Mouse (Mus musculus) forebrain, embryonic 15.5 days (tissue): ENCODE results near the gene Tmem184a. TPM values are rescaled to one million over a fixed set of nuclear protein-coding genes. Genes with fewer than 3 reads are reported as not detected.

ENCODE experiments used
- ATAC-seq: fragments of 200-750 bp; cut with Nextera tagmentation; replicated peaks from 2 replicates; pipeline ENCODE4 v1.8.0; 2017; ENCODE audit warnings: mild to moderate bottlenecking, moderate TSS enrichment, moderate library complexity
- H3K27ac ChIP-seq: fragments of 300-500 bp; sonication (generic); replicated peaks from 2 replicates; pipeline ENCODE4 v1.5.1; 2015; ENCODE audit warnings: mild to moderate bottlenecking, inconsistent platforms
- H3K27me3 ChIP-seq: fragments of 300-500 bp; sonication (generic); 2 replicates; pipeline ENCODE4 v1.6.1; 2015; ENCODE audit warnings: inconsistent platforms
- H3K36me3 ChIP-seq: fragments of 300-500 bp; sonication (generic); 2 replicates; pipeline ENCODE4 v1.6.1; 2015; ENCODE audit warnings: mild to moderate bottlenecking, inconsistent platforms
- H3K4me1 ChIP-seq: fragments of 300-500 bp; sonication (generic); 2 replicates; pipeline ENCODE4 v1.6.1; 2015; ENCODE audit warnings: inconsistent platforms
- H3K4me2 ChIP-seq: fragments of 300-500 bp; sonication (generic); replicated peaks from 2 replicates; pipeline ENCODE4 v1.6.1; 2015; ENCODE audit warnings: mild to moderate bottlenecking, inconsistent platforms
- H3K4me3 ChIP-seq: fragments of 300-500 bp; sonication (generic); 2 replicates; pipeline ENCODE4 v1.5.1; 2015; ENCODE audit warnings: mild to moderate bottlenecking, inconsistent platforms
- H3K9ac ChIP-seq: fragments of 300-500 bp; sonication (generic); replicated peaks from 2 replicates; pipeline ENCODE4 v1.6.1; 2015; ENCODE audit warnings: mild to moderate bottlenecking, inconsistent platforms
- H3K9me3 ChIP-seq: fragments of 300-500 bp; sonication (generic); 2 replicates; pipeline ENCODE4 v1.6.1; 2016; ENCODE audit warnings: inconsistent platforms
- WGBS: fragments of 180-500 bp; shearing (Covaris S2); methylation state at CpG from one replicate; pipeline ENCODE4 v1.1.7; 2015; ENCODE audit warnings: mixed read lengths; 5-methylcytosine and 5-hydroxymethylcytosine counted together
- polyA plus RNA-seq: library from polyadenylated mRNA; unstranded; fragments of >200 nt; fragmentation: Nextera tagmentation; extraction: Ambion mirVana; gene quantifications from 2 replicates; pipeline ENCODE4 v1.2.1, GENCODE M21; 2015

Tmem184a gene
- polyA plus RNA-seq, 1 experiment from 2014 or later: 0.06 TPM

DNA sequence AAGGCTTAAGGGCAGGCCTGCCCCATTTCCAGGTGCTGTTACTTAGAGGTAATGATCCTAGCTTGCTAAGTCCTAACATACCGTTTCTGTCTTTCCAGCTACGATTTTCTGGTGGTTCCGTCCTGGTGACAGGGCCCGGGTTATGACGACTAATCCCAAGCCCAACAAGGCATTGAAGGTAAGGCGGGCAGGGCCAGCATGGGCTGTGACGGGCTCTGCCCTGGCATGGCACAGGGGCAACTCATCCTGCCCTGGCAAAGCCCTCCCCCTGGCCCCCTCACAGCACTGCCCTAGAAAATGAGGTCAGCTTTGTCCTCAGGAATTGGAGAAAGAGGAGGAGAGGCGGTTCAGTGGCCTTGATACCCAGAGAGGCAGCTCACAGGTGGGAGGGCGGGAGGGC lies 20.7 kb downstream of the Tmem184a start:
- H3K27ac ChIP-seq: peak overlapping the region; percentile 91
- no peaks in the 10 kb centered on the region for H3K9me3 ChIP-seq
- no peak for ATAC-seq
- peaks cover 48% of the 10 kb centered on the region for H3K4me1 ChIP-seq
- 0 out of 2 replicates have a peak overlapping the region, but pooled peaks have one; percentile 11 for H3K9ac ChIP-seq
- no peak overlapping the region for H3K4me3 ChIP-seq
- peak overlapping the region; percentile 54; the same call in 1 of the 2 replicates for H3K4me2 ChIP-seq
- WGBS: 86% methylated on average over 9 of the region's 9 CpGs
- no peaks in the 10 kb centered on the region for H3K27me3 ChIP-seq
- peaks cover 13% of the 10 kb centered on the region for H3K36me3 ChIP-seq

DNA sequence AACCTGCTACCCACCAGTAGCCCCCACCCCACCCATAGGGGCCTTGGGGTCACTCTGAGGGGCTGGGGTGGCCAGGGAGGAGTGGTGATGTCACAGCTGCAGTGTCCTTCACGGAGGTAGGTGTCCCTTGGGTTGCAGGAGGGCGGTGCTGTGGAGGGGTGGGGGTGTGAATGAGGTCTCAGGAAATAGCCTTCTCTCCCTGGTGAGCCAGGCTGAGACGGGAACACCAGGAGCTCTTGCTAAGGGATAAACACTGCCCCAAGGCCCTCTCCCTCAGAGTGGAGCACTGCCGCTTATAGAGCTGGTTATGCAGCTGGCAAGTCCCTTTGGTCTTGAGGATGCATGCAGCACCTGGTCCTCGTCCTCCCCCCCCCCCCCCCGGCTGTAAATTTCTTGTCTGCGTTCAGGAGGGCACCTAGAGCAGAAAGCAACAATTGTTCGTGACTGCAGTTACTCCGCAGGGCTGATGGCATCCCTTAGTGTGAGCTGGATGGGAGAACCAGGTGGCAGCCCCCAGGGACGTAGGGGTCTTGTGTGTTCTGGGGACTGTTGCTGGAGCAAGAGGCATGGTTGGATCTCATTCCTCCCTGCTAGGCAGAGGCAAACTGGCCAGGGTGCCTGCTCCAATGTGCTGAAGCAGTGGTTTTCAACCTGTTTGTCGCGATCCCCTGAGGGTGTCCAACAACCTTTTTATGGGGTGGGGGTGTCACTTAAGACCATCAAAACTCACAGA lies 21.4 kb downstream of the Tmem184a start:
- peaks cover 42% of the 10 kb centered on the region for H3K4me1 ChIP-seq

DNA sequence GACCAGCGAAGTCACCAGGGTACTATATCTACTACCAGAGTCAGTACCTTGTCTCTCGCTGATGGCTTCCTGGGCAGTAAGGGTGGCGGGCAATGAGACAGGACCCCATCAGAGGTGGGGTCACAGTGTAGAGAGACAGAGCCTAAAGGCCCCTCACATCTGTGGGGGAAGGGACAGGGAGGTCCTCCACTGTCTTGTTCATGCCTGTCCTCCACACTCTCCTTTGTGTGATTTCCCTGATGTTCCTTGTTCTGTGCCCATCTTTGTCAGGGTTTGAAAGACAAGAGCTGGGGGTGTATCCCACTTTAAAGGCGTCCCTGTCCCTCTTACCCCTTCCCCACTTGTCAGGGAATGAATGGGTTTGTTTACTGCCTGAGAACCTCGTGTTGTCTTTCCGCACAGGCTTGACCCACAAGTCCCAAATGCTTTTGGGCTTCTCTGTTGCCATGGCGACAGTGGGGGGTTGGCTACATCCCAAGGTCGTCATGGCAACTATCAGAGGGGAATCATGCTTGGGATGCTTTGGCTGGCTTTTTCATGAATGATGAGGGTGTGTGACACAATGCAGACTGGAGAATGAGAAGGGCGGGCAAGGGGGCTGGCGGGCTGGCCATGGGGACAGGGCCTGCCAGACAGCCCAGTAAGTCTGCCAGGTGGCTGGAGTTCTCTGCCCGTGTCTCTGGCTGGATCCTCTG lies 22.1 kb downstream of the Tmem184a start:
- Histone ChIP-seq H3K4me1 (peaks cover 49% of the 10 kb centered on the region), H3K27ac (peak overlapping the region; percentile 91), H3K9me3 (no peaks in the 10 kb centered on the region), H3K4me2 (peak overlapping the region; percentile 54), H3K27me3 (no peaks in the 10 kb centered on the region), H3K9ac (peak overlapping the region; percentile 42), H3K4me3 (peak overlapping the region; percentile 34), H3K36me3 (peaks cover 13% of the 10 kb centered on the region)
- WGBS: 14% methylated on average over 11 of the region's 11 CpGs
- peak; percentile 89 for ATAC-seq

More for the DNA sequence above, 21.4 kb downstream of the Tmem184a start:
- H3K9ac ChIP-seq: peak overlapping the region; percentile 42
- ATAC-seq: peak; percentile 49
- peak overlapping the region; percentile 54 for H3K4me2 ChIP-seq
- 35% methylated on average over 12 of the region's 12 CpGs for WGBS
- H3K27me3 ChIP-seq: no peaks in the 10 kb centered on the region
- peak overlapping the region; percentile 34 for H3K4me3 ChIP-seq
- H3K27ac ChIP-seq: peak overlapping the region; percentile 91
- peaks cover 13% of the 10 kb centered on the region for H3K36me3 ChIP-seq
- no peaks in the 10 kb centered on the region for H3K9me3 ChIP-seq

DNA sequence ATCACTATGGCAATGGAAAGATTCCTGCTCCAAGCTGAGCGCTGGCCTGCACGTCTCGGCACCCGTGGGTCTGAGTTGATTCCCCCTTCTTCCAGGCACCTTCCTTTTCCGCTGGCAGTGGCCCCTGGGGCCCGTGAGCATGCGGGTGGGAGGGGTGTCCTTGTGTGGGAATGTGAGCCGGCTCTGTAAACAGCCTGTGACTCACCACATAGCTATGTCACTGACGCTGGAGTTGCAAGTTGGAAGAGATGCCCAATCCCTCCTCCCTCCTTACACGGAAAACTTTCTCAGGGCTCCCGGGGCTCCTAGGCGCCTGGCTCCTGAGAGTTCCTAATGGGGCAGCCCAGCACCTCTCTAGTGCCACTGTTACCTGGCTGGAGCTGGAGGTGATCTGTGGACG lies 22.8 kb downstream of the Tmem184a start:
- Histone ChIP-seq H3K4me1 (peaks cover 56% of the 10 kb centered on the region), H3K36me3 (peaks cover 13% of the 10 kb centered on the region), H3K9ac (no peak overlapping the region), H3K27ac (peak overlapping the region; percentile 91), H3K4me2 (peak overlapping the region; percentile 54), H3K9me3 (no peaks in the 10 kb centered on the region), H3K27me3 (no peaks in the 10 kb centered on the region), H3K4me3 (no peak overlapping the region)
- ATAC-seq: peak; percentile 15
- 14% methylated on average over 13 of the region's 13 CpGs for WGBS

DNA sequence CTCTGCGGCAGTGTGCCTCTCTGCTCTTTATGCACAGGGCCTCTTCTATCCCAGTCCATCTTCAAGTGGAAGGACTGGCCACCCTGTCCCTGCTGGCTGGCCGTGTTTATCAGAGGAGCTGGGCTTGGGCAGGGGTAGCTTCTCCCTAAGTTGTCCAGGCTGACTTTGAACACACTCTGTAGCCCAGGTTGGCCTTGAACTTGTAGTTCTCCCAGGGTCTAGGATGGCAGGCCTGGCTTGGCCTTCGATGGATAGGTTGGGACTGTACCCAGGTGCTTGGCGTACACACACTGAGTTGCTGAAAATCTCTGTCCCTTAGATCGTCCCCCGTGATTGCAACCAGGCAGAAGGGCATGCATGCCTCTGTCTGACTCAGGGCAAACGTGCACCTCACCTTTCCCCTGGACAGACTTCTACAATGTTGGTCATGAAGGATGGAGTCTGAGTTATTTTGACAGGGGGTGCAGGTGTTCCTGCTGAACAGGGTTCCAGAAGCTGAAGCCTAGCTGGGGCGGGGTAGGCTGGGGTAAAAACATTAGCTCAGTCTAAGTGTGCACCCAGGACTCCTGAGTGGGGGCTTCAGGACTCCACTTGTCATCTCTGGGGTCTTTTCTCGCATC lies 23.6 kb downstream of the Tmem184a start:
- 70% methylated on average over 9 of the region's 9 CpGs for WGBS
- Histone ChIP-seq H3K36me3 (peaks cover 11% of the 10 kb centered on the region), H3K9ac (no peak overlapping the region), H3K4me2 (no peak overlapping the region), H3K4me3 (no peak overlapping the region), H3K4me1 (peaks cover 60% of the 10 kb centered on the region), H3K9me3 (no peaks in the 10 kb centered on the region), H3K27ac (peak overlapping the region; percentile 91; the same call in 1 of the 2 replicates), H3K27me3 (no peaks in the 10 kb centered on the region)
- no peak for ATAC-seq

DNA sequence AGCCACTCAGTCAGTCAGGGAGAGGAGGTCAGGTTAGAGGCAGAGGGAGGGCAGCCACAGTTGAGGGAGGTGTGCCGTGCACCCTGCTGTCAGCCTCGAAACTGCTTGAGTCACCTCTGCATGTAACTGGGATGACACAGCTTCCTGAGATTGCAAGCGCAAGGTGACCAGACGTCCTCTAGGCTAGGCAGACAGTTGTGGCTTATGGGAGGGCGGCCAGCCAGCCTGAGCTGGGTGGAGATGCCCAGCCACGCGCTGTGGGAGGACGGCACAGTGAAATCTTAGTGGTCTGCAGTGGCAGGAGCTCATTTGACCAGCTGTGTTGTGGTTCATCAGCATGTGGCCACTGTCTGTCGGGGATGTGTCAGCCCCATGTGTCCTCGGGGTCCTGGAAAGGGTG lies 24.8 kb downstream of the Tmem184a start:
- H3K9me3 ChIP-seq: no peaks in the 10 kb centered on the region
- no peak overlapping the region for H3K4me2 ChIP-seq
- no peaks in the 10 kb centered on the region for H3K27me3 ChIP-seq
- H3K36me3 ChIP-seq: peaks cover under 1% of the 10 kb centered on the region; the same call in 1 of the 2 replicates
- 81% methylated on average over 10 of the region's 10 CpGs for WGBS
- H3K27ac ChIP-seq: no peak overlapping the region
- ATAC-seq: no peak
- no peak overlapping the region for H3K9ac ChIP-seq
- peaks cover 63% of the 10 kb centered on the region for H3K4me1 ChIP-seq
- no peak overlapping the region for H3K4me3 ChIP-seq

DNA sequence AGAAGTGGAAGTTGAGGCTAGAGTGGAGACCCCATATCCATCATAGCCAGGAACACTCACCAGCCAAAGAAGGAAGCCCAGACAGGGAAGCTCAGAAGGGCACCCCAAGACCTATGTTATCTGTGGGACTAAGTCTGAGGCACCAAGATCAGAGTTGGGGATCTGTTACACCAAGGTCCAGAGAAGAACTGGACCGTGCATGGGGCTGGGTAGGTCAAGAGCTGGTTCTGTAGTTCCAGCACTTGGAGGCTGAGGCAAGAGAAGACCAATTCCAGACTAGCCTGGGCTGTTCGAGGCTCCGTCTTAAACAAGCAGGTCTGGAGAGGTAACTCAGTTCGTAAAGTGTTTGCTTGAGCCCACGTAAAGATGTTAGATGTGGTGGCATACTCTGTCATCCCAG lies 25.6 kb downstream of the Tmem184a start:
- Histone ChIP-seq H3K36me3 (no peaks in the 10 kb centered on the region), H3K4me2 (no peak overlapping the region), H3K9me3 (no peaks in the 10 kb centered on the region), H3K9ac (no peak overlapping the region), H3K27me3 (no peaks in the 10 kb centered on the region), H3K27ac (no peak overlapping the region), H3K4me1 (peaks cover 59% of the 10 kb centered on the region), H3K4me3 (no peak overlapping the region)
- WGBS: 89% methylated on average over 5 of the region's 5 CpGs
- no peak for ATAC-seq

DNA sequence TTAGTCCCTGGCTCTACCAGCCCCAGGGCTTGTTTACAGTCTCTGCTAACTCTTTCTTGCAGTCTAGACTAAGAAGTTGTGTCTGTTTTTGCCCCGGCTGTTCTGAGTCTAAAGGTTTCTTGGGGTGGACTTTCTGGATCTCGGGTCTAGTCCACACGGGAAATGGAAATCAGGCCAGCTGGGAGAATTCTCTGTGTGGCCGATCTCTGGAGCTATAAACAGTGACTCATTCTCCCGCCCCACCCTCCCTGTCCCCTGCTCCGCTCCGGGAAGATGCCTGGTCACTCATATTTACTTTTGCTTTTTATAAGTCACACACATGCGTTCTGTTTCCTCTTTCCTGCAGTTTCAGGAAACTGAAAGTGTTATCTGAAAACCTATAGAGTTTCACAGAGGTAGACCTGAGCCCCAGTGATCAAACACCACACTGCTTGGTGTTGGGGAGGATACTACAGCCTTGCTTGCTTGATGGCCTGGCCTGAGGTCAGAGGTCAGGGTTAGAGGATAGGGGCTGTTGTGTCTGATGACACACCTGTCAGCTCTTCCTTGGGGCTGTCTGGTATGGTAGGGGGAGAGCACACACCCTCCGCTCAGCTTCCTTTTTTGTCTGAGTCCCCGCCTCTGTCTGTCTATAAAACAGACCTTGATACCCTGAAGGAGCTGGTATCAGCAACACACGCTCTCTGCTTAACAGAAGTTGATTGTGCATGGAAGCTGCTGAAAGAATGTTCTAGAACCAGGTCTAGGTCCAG lies 26.2 kb downstream of the Tmem184a start:
- no peaks in the 10 kb centered on the region for H3K36me3 ChIP-seq
- no peak overlapping the region for H3K9ac ChIP-seq

DNA sequence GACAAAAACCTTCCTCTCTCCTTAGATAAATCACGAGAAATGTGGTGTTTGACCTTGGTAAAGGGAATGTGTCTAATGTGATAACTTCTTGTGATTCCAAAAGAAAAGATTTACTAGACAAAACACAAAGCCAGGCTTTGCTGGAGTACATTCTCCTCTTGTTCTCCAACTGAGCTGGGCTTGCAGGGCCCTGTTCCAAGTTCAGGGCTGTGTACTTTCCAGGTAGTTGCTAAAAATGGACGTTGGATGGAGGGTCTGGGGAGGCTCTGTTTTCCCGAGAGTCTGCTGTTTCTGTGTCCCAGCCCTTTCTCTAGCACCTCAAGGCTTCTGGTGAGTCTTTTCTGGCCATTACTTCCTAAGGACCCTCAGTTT lies 26.8 kb downstream of the Tmem184a start:
- H3K9me3 ChIP-seq: no peaks in the 10 kb centered on the region
- no peaks in the 10 kb centered on the region for H3K36me3 ChIP-seq
- no peak overlapping the region for H3K27ac ChIP-seq
- H3K9ac ChIP-seq: no peak overlapping the region
- no peak for ATAC-seq
- no peak overlapping the region for H3K4me3 ChIP-seq
- H3K4me2 ChIP-seq: no peak overlapping the region
- 65% methylated on average over 3 of the region's 3 CpGs for WGBS
- H3K27me3 ChIP-seq: no peaks in the 10 kb centered on the region
- H3K4me1 ChIP-seq: peaks cover 47% of the 10 kb centered on the region

More for the DNA sequence above, 26.2 kb downstream of the Tmem184a start:
- ATAC-seq: no peak
- Histone ChIP-seq H3K27me3 (no peaks in the 10 kb centered on the region), H3K4me1 (peaks cover 52% of the 10 kb centered on the region), H3K4me2 (no peak overlapping the region), H3K9me3 (no peaks in the 10 kb centered on the region), H3K4me3 (no peak overlapping the region), H3K27ac (no peak overlapping the region)
- 68% methylated on average over 11 of the region's 11 CpGs for WGBS

DNA sequence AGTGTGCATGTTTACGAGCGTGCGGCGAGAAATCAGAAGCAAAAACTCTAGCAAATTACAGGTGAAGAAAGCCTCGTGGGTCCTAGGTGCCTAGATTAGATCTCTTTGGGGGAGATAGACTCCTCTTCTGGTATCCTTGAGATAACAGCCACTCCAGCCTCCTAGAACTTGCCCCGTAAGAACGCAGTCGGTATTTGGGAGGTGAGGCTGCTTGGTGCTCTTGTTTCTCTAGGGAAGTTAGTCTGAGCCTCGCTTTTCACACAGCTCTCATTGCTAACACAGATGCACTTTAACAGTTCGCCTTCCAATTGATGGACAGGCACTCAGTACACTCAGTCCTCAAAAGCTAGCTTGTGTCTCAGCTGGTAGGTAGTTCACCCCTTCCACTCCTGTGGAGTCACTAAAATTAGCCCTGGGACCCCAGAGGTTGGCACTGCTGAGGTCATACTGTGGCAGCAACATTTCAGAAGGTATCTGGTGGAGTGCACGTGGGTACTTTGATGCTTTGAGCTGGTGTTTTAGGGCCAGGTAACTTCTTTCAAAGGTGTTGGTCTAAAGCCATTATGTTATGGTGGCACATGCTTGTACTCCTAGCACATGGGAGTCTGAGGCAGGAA lies 27.4 kb downstream of the Tmem184a start:
- WGBS: 17% methylated on average over 11 of the region's 11 CpGs
- ATAC-seq: no peak
- H3K4me1 ChIP-seq: peaks cover 40% of the 10 kb centered on the region

More for the DNA sequence above, 27.4 kb downstream of the Tmem184a start:
- Histone ChIP-seq H3K36me3 (no peaks in the 10 kb centered on the region), H3K4me3 (peak overlapping the region; percentile 59), H3K4me2 (peak overlapping the region; percentile 99), H3K27me3 (no peaks in the 10 kb centered on the region), H3K27ac (no peak overlapping the region), H3K9ac (peak overlapping the region; percentile 55), H3K9me3 (no peaks in the 10 kb centered on the region)
